In the genomic region with DNA sequence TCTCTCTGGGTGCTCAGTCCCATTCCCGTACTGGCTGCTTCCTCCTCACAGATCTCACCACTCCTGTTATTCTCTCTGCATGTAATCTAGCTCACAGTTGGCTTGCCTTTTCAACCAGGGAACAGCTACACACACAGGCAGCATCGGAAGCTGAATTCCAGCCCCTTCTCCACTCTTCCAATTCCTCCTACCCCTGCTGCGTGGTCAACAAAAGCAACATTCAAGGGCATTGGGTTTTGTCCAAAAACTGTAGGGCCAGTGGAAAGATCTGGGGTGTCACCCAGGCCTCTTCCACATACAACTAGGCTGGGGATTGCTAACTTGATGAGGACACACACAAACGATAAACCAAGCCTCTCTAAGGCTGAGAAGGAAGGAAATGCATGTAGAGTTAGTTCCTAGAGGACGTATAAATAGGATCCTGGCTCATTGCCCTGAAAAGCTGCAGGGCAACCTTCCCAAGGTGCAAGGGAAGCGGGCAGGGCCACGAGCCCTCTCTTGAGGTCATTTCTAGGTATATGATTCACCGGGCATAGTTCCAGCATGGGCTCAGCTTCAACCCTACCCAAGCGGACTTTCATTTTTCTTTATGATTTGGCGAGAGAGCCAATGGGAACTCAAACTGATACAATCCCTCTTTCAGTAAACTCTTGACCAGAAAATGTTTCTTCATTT, we compare ENCODE assay signal across 14 mouse cellular contexts. TPM values are rescaled to one million over a fixed set of nuclear protein-coding genes. Genes with fewer than 3 reads are reported as not detected.
DNase-seq lines count a peak whose midpoint lies in the region; ATAC-seq lines count a peak whose summit lies in the region.
"Had no signal": no experiment of that assay in that cellular context is flagged by ENCODE, and none has a peak within 500 bp of the region (broad histone marks: within the 10 kb centered on the region; RNA-seq: fewer than 3 reads in every experiment).

No protein-coding gene starts in this region.

- no peaks in the 10 kb centered on the region for H3K9me3 ChIP-seq in hindbrain, embryonic 16.5 days (ENCODE audit: control insufficient read depth, low read length)
- no peaks in the 10 kb centered on the region for H3K9me3 ChIP-seq in hindbrain, embryonic 13.5 days
- H3K9me3 ChIP-seq: embryonic facial prominence, embryonic 10.5 days; G1E; hindbrain, embryonic 10.5 days; liver, embryonic 12.5 days had no signal

- DNase-seq in 3134 (ENCODE audit: extremely low read depth, insufficient read length, low spot score): peak; percentile 41
- peak; percentile 67 for DNase-seq in 416B (ENCODE audit: low read depth)
- peak; percentile 43 for DNase-seq in heart, postnatal 4 days
- DNase-seq in T-cell, adult 2 months (ENCODE audit: low spot score): no peak
- DNase-seq in right cerebral cortex, postnatal 36 days (ENCODE audit: low spot score in 2 of 2): no peak
- DNase-seq: thymus, adult 18-20 months had no signal

- H3K36me3 ChIP-seq in hindbrain, embryonic 16.5 days (ENCODE audit: control insufficient read depth, insufficient read depth, low read length): no peaks in the 10 kb centered on the region
- H3K36me3 ChIP-seq in hindbrain, embryonic 13.5 days: no peaks in the 10 kb centered on the region
- H3K36me3 ChIP-seq: embryonic facial prominence, embryonic 10.5 days; G1E; hindbrain, embryonic 10.5 days; liver, embryonic 12.5 days had no signal

- H3K9ac ChIP-seq in hindbrain, embryonic 16.5 days (ENCODE audit: low read depth, low read length): no peak overlapping the region
- H3K9ac ChIP-seq in hindbrain, embryonic 13.5 days: no peak overlapping the region
- H3K9ac ChIP-seq: liver, embryonic 12.5 days had no signal

- no peaks in the 10 kb centered on the region for H3K27me3 ChIP-seq in hindbrain, embryonic 16.5 days (replicated peaks; ENCODE audit: control insufficient read depth, insufficient read depth, low read length)
- H3K27me3 ChIP-seq in hindbrain, embryonic 13.5 days: peaks cover 12% of the 10 kb centered on the region; the same call in 1 of the 2 replicates

- H3K4me2 ChIP-seq in hindbrain, embryonic 16.5 days (ENCODE audit: low read length): no peak overlapping the region
- no peak overlapping the region for H3K4me2 ChIP-seq in hindbrain, embryonic 13.5 days
- H3K4me2 ChIP-seq: liver, embryonic 12.5 days; midbrain, embryonic 11.5 days had no signal

- H3K4me3 ChIP-seq in hindbrain, embryonic 16.5 days (ENCODE audit: low read length): no peak overlapping the region
- H3K4me3 ChIP-seq in hindbrain, embryonic 13.5 days: no peak overlapping the region
- H3K4me3 ChIP-seq: embryonic facial prominence, embryonic 10.5 days; hindbrain, embryonic 10.5 days; liver, embryonic 12.5 days had no signal

- 71% methylated on average over 10 of the region's 10 CpGs for whole genome bisulfite sequencing in hindbrain, embryonic 16.5 days
- 84% methylated on average over 10 of the region's 10 CpGs for WGBS in hindbrain, embryonic 13.5 days

- H3K27ac ChIP-seq in hindbrain, embryonic 16.5 days (ENCODE audit: low read depth, low read length): no peak overlapping the region
- no peak overlapping the region for H3K27ac ChIP-seq in hindbrain, embryonic 13.5 days
- H3K27ac ChIP-seq: embryonic facial prominence, embryonic 10.5 days; hindbrain, embryonic 10.5 days; liver, embryonic 12.5 days had no signal

- peaks cover 5% of the 10 kb centered on the region; the same call in 1 of the 2 replicates for H3K4me1 ChIP-seq in hindbrain, embryonic 16.5 days (ENCODE audit: control insufficient read depth, insufficient read depth, low read depth, low read length)
- H3K4me1 ChIP-seq in hindbrain, embryonic 13.5 days (replicated peaks): peaks cover 11% of the 10 kb centered on the region; the same call in 1 of the 2 replicates
- H3K4me1 ChIP-seq: liver, embryonic 12.5 days had no signal

- ATAC-seq in hindbrain, embryonic 16.5 days: peak; percentile 40; the same call in 1 of the 2 replicates
- no peak for ATAC-seq in hindbrain, embryonic 13.5 days (ENCODE audit: low FRiP score)
- ATAC-seq: forebrain, embryonic 14.5 days; liver, embryonic 12.5 days had no signal

RNA-seq across cellular contexts. Expression of a gene that starts 36.6 kb away (rescaled TPM):
- polyA plus RNA-seq in hindbrain, embryonic 16.5 days (2015; fragmentation: Nextera tagmentation; extraction: Ambion mirVana): 14.2 and 17.3 TPM in 2 replicates
- 18.2 and 19.0 TPM in 2 replicates for polyA plus RNA-seq in hindbrain, embryonic 13.5 days (2015; fragmentation: Nextera tagmentation; extraction: Ambion mirVana)
- total RNA-seq in heart, postnatal 4 days (2021): 10 to 100 TPM; 23.9 to 28.1 TPM

Comparison
In these comparisons a context has a peak if more than half of its experiments do, and no peak if none do; other contexts are left out.
1. DNase-seq: peak in 3134 (single experiment), 416B (single experiment) and heart, postnatal 4 days (single experiment); none in T-cell, adult 2 months (single experiment) and right cerebral cortex, postnatal 36 days (0 of 2).